Mouse (Mus musculus) fat pad, adult 2 months (tissue): ENCODE measurements around the gene Taf10.

Experiments used
- DNase-seq: peaks from one replicate; pipeline ENCODE4 v3.0.0-alpha.2; 2011; ENCODE audit warnings: low read depth, low spot score; ENCODE audit errors: extremely low read depth

Gene Taf10

GRCm38 (mm10) chr7:105726144-105726979, 17.8 kb downstream of the Taf10 start:
- no peak for DNase-seq

- no peak for DNase-seq
These were observed 22.2 kb downstream of the Taf10 start for GRCm38 (mm10) chr7:105721916-105722315.

GRCm38 (mm10) chr7:105715366-105715765, 28.8 kb downstream of the Taf10 start:
- no peak for DNase-seq

DNA sequence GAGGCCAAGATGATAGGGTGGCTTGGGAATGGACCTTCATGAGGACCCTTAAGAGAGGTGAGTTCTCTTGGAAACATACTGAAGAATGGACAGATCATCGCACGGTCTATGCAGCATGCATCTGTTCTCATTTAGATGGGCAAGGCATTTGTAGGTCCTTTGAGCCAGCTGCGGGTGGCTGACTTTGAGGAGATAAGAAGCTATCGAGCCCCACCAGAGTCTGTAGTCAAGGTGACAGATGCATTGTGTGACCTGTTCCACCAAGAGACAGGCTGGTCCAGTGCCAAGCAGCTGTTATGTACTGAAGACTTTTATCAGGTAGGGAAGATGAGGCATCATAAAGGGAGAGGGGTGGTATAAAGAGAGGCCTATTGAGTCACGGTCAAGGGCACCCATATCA, 35.4 kb downstream of the Taf10 start:
- DNase-seq: no peak

DNA sequence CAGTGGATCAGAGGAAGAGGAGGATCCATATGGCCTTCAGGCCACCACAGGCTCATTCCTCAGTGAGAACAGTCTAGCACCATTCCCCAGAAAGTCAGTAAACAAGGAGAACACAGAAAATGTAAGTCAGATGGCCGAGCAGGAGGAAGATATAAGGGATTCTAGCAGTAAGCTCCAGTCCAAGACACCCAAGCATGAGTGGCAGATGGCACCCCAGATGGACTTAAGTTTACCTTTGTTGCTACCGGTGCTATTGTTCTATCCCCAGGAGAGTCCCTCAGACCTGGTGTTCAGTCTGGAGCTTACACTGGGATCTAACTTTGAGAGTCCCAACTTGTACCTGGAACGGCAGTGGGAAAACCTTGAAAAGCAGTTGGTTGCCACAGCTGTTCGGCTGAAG, 40.3 kb downstream of the Taf10 start:
- no peak for DNase-seq

DNA sequence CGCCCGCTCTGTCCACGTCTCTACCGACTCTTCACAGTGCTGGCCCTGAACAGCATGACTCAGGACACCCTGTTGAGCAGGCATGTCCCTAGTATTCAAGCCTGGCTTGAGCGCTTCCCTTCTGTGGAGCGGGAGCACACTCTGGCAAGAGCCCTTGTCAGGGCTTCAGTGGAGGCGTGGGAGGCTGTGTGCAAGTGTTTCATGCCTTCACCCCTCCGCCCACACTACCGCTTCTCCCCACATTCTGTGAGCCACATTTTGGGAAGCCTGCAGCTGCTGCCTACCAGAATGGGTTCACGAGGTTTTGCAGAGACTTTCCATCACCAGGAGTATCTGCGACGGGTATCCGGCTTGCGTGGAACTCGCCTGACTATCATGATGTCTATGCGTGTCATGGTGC, 41.0 kb downstream of the Taf10 start:
- no peak for DNase-seq

GRCm38 (mm10) chr7:105690875-105691274, 53.3 kb downstream of the Taf10 start:
- no peak for DNase-seq
